Mouse (Mus musculus): ENCODE measurements around the gene Muc2. TPM values are rescaled to one million over a fixed set of nuclear protein-coding genes. Genes with fewer than 3 reads are reported as not detected.

The Muc2 gene
- not detected in 2 replicates for polyA plus RNA-seq (2021; fragmentation: Nextera tagmentation)
- long read RNA-seq, experiment 1: 0 reads
- long read RNA-seq, experiment 2: 0 reads

GRCm38 (mm10) chr7:141690040-141690439, at the start of gene Muc2:
TSS of gene Muc2 (plus strand) at chr7:141690340.

GRCm38 (mm10) chr7:141788677-141789452, 98.7 kb downstream of the Muc2 start, which contains the start of gene Muc5ac:
TSS of gene Muc5ac (plus strand) at chr7:141788972.

Other genes with a start within 250 kb of the Muc2 start
- 0.28 and 0.41 TPM in 2 replicates for gene Pidd1, start 246.3 kb upstream of the Muc2 start, polyA plus RNA-seq (2021; fragmentation: Nextera tagmentation)
- gene Rplp2, start 243.0 kb upstream of the Muc2 start, polyA plus RNA-seq (2021; fragmentation: Nextera tagmentation): 2,138 and 2,186 TPM in 2 replicates
- 14.2 and 16.1 TPM in 2 replicates for gene Pnpla2, start 235.1 kb upstream of the Muc2 start, polyA plus RNA-seq (2021; fragmentation: Nextera tagmentation)
- 3.8 and 5.6 TPM in 2 replicates for gene Cracr2b, start 229.2 kb upstream of the Muc2 start, polyA plus RNA-seq (2021; fragmentation: Nextera tagmentation)
- 19.9 and 43.0 TPM in 2 replicates for gene Cd151, start 222.9 kb upstream of the Muc2 start, polyA plus RNA-seq (2021; fragmentation: Nextera tagmentation)
- gene Polr2l, start 215.2 kb upstream of the Muc2 start, polyA plus RNA-seq (2021; fragmentation: Nextera tagmentation): 81.1 and 93.5 TPM in 2 replicates
- gene Tspan4, start 215.1 kb upstream of the Muc2 start, polyA plus RNA-seq (2021; fragmentation: Nextera tagmentation): 24.3 and 26.7 TPM in 2 replicates
- 50.6 and 67.4 TPM in 2 replicates for gene Chid1, start 150.5 kb upstream of the Muc2 start, polyA plus RNA-seq (2021; fragmentation: Nextera tagmentation)
- 81.2 and 127 TPM in 2 replicates for gene Ap2a2, start 128.2 kb upstream of the Muc2 start, polyA plus RNA-seq (2021; fragmentation: Nextera tagmentation)
- not detected in 2 replicates for gene Muc6, start 35.0 kb upstream of the Muc2 start, polyA plus RNA-seq (2021; fragmentation: Nextera tagmentation)
- not detected in 2 replicates for gene Muc5ac, start 98.6 kb downstream of the Muc2 start, polyA plus RNA-seq (2021; fragmentation: Nextera tagmentation)
- gene Muc5b, start 148.7 kb downstream of the Muc2 start, polyA plus RNA-seq (2021; fragmentation: Nextera tagmentation): not detected in 2 replicates
- gene Tollip, start 228.2 kb downstream of the Muc2 start, polyA plus RNA-seq (2021; fragmentation: Nextera tagmentation): 51.7 and 70.3 TPM in 2 replicates

Measured in left cerebral cortex, adult 6 months (tissue).